Mouse (Mus musculus): ENCODE results near the gene Lamtor3.

DNA sequence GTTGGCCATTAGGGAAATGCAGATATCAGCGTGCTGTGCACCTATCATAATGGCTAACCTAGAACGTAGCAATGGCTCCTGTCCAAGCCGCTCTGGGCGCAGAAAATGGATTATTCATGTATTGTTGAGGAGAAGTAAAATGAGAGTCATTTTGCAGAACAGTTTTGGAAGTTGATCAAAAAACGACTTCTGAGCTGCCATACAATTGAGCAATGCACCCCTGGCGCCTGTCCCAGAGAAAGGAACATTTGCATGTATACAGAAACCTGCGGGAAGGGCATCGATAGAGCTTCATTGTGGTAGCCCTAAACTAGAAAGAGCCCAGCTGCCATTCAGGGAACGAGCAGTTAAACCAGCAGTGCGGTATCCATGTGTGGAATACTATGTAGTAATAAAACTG is 18.2 kb upstream of the Lamtor3 start:
- TF ChIP-seq CTCF (IDR thresholded peaks at IDR 0.05; ENCODE audit: low read depth) (no peak), EP300 (IDR thresholded peaks at IDR 0.05; ENCODE audit: low read depth) (no peak)
